Mouse (Mus musculus) MEL (cell line): ENCODE measurements at regions not wholly inside any gene's neighbourhood (a gene's known extent, or its start where the extent isn't known, plus 50 kb on each side); places are given as distances from the start of the nearest gene placed in this dataset.

Experiments
- DNase-seq: peaks from one replicate; pipeline ENCODE4 v3.0.0; 2011; ENCODE audit warnings: low read depth, low spot score
- H3K27ac ChIP-seq: 2 replicates; pipeline ENCODE4 v1.5.1; 2012; ENCODE audit warnings: low read depth, mild to moderate bottlenecking, control low read depth, low read length, moderate library complexity; ENCODE audit not compliant: control insufficient read depth
- H3K27me3 ChIP-seq, 2 experiments: fragments of 150-350 bp in 1 of 2; sonication (generic) in 1 of 2; 2 replicates each; pipeline ENCODE4 v1.6.1; 2012; ENCODE audit warnings: low read length in 2 of 2, mild to moderate bottlenecking in 2 of 2, improper control_type of control experiment in 1 of 2, moderate library complexity in 1 of 2; ENCODE audit not compliant: insufficient read depth in 2 of 2, control insufficient read depth in 1 of 2
- H3K36me3 ChIP-seq, 2 experiments: 2 replicates each; pipeline ENCODE4 v1.6.1; 2012 to 2014; ENCODE audit warnings: low read length in 2 of 2, improper control_type of control experiment in 1 of 2, inconsistent platforms in 1 of 2, mild to moderate bottlenecking in 1 of 2; ENCODE audit not compliant: insufficient read depth in 2 of 2, control insufficient read depth in 1 of 2
- H3K4me1 ChIP-seq, 2 experiments: fragments of 150-350 bp in 1 of 2; sonication (generic) in 1 of 2; 2 replicates each; pipeline ENCODE4 v1.6.1; 2012; ENCODE audit warnings: low read length in 2 of 2, improper control_type of control experiment in 1 of 2, mild to moderate bottlenecking in 1 of 2; ENCODE audit not compliant: insufficient read depth in 2 of 2, control insufficient read depth in 1 of 2
- H3K4me3 ChIP-seq, 2 experiments: fragments of 150-350 bp in 1 of 2; sonication (generic) in 1 of 2; 2 replicates each; pipeline ENCODE4 v1.5.1; 2012; ENCODE audit warnings: low read depth in 2 of 2, low read length in 2 of 2, mild to moderate bottlenecking in 2 of 2, moderate library complexity in 2 of 2, control low read depth in 1 of 2, improper control_type of control experiment in 1 of 2; ENCODE audit not compliant: control insufficient read depth in 1 of 2, insufficient read depth in 1 of 2
- H3K79me2 ChIP-seq: 2 replicates; pipeline ENCODE4 v1.6.1; 2012; ENCODE audit warnings: mild to moderate bottlenecking, low read length, moderate library complexity; ENCODE audit not compliant: control insufficient read depth, poor library complexity, insufficient read depth
- H3K9ac ChIP-seq: 2 replicates; pipeline ENCODE4 v1.6.1; 2012; ENCODE audit warnings: low read depth, mild to moderate bottlenecking, control low read depth, low read length, moderate library complexity; ENCODE audit not compliant: control insufficient read depth, poor library complexity, severe bottlenecking
- H3K9me3 ChIP-seq: fragments of 150-350 bp; sonication (generic); replicated peaks from 2 replicates; pipeline ENCODE4 v1.6.1; 2012; ENCODE audit warnings: mild to moderate bottlenecking, low read length, improper control_type of control experiment, moderate library complexity; ENCODE audit not compliant: insufficient read depth
- BHLHE40 ChIP-seq: IDR thresholded peaks from 2 replicates; pipeline ENCODE4 v1.6.1; 2012; ENCODE audit warnings: low read depth, mild to moderate bottlenecking, inconsistent platforms, low read length, improper control_type of control experiment, borderline replicate concordance
- CHD1 ChIP-seq: IDR thresholded peaks from 2 replicates; pipeline ENCODE4 v1.6.1; 2012; ENCODE audit warnings: low read depth, mild to moderate bottlenecking, inconsistent platforms, low read length, improper control_type of control experiment
- E2F4 ChIP-seq: IDR thresholded peaks from 2 replicates; pipeline ENCODE4 v1.6.1; 2011; ENCODE audit warnings: low read depth, low read length, improper control_type of control experiment, borderline replicate concordance
- ELF1 ChIP-seq: IDR thresholded peaks from 2 replicates; pipeline ENCODE4 v1.6.1; 2014; ENCODE audit warnings: low read depth, mild to moderate bottlenecking, inconsistent platforms, low read length, improper control_type of control experiment, moderate library complexity
- EP300 ChIP-seq, 2 experiments: IDR thresholded peaks; 2 replicates each; pipeline ENCODE4 v1.6.1; 2011; ENCODE audit warnings: improper control_type of control experiment in 2 of 2, low read length in 2 of 2, low read depth in 1 of 2, mild to moderate bottlenecking in 1 of 2
- ETS1 ChIP-seq: IDR thresholded peaks from 2 replicates; pipeline ENCODE4 v1.6.1; 2012; ENCODE audit warnings: low read depth, mild to moderate bottlenecking, inconsistent platforms, low read length, improper control_type of control experiment, moderate library complexity
- KAT2A ChIP-seq: conservative IDR thresholded peaks from 2 replicates; pipeline ENCODE4 v1.6.1; 2012; ENCODE audit warnings: low read depth, low read length, improper control_type of control experiment, inconsistent platforms
- MEF2A ChIP-seq: IDR thresholded peaks from 2 replicates; pipeline ENCODE4 v1.6.1; 2014; ENCODE audit warnings: low read depth, mild to moderate bottlenecking, inconsistent platforms, low read length, improper control_type of control experiment; ENCODE audit not compliant: poor library complexity, insufficient replicate concordance, severe bottlenecking; ENCODE audit errors: extremely low read depth
- MXI1 ChIP-seq: IDR thresholded peaks from 2 replicates; pipeline ENCODE4 v1.6.1; 2011; ENCODE audit warnings: mild to moderate bottlenecking, low read depth, low read length, improper control_type of control experiment
- MYB ChIP-seq: IDR thresholded peaks from 2 replicates; pipeline ENCODE4 v1.6.1; 2011; ENCODE audit warnings: mild to moderate bottlenecking, low read depth, low read length, improper control_type of control experiment
- MYC ChIP-seq: IDR thresholded peaks from 2 replicates; pipeline ENCODE4 v1.6.1; 2011; ENCODE audit warnings: low read depth, mild to moderate bottlenecking, low read length, improper control_type of control experiment, moderate library complexity
- POLR2AphosphoS5 ChIP-seq: IDR thresholded peaks from 2 replicates; pipeline ENCODE4 v1.6.1; 2012; ENCODE audit warnings: low read depth, borderline replicate concordance, mild to moderate bottlenecking, inconsistent platforms, low read length, moderate library complexity, mixed read lengths
- RCOR1 ChIP-seq: IDR thresholded peaks from 2 replicates; pipeline ENCODE4 v1.6.1; 2012; ENCODE audit warnings: low read depth, mild to moderate bottlenecking, inconsistent platforms, low read length, improper control_type of control experiment
- USF2 ChIP-seq, 2 experiments: IDR thresholded peaks; 2 replicates each; pipeline ENCODE4 v1.6.1; 2011 to 2012; ENCODE audit warnings: improper control_type of control experiment in 2 of 2, low read length in 2 of 2, borderline replicate concordance in 1 of 2, inconsistent platforms in 1 of 2, low read depth in 1 of 2, mild to moderate bottlenecking in 1 of 2; ENCODE audit not compliant: insufficient read depth in 1 of 2
- ZMIZ1 ChIP-seq: IDR thresholded peaks from 2 replicates; pipeline ENCODE4 v1.6.1; 2012; ENCODE audit warnings: low read depth, mild to moderate bottlenecking, inconsistent platforms, low read length, improper control_type of control experiment, moderate library complexity

DNA sequence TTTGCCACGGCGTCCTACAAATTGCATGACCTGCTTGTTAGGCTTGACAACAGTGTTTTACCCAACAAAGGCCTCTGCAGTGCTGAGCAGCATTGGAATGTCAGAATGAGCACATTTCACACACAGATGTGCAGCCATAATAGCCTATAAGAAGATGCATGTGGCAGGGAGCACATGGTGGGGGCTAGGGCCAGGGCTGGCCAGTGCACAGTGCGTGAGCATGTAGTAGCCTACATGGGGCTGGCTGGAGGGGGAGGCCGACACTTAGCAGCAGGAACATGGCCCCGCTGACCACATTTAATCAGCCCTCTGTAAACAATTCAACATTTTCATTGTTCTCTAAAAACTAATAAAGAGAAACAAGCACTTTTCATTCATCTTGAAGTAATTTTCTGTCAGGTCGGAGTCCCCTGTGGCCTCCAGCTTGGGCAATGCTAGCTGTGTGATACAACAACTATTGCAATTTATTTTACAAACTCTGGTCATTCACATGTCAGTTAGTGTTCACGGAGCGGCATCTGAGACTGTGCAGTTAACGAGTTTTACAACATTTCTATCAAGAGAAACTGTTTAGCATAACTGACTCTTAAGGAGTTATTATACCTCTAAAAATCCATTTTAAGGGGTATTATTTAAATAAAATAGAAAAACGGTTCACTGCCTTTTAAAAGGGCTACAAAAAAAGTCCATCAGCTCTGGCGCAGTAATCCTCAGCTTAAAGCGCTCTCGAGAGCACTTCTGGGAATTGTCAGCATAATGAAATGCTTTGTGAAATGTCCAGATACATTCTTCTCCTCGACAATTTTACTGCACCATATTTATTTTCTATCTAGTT is 246.6 kb upstream of the Nr2f1 start:
- Histone ChIP-seq H3K27me3 (no peaks in the 10 kb centered on the region), H3K9ac (no peak overlapping the region), H3K9me3 (no peaks in the 10 kb centered on the region), H3K4me1 (no peaks in the 10 kb centered on the region), H3K36me3 (no peaks in the 10 kb centered on the region), H3K4me3 (no peak overlapping the region), H3K27ac (no peak overlapping the region), H3K79me2 (no peaks in the 10 kb centered on the region)
- TF ChIP-seq KAT2A = no peak
- TF ChIP-seq BHLHE40 = no peak
- TF ChIP-seq MYB = no peak
- no peak for TF ChIP-seq MEF2A
- TF ChIP-seq E2F4 = no peak
- TF ChIP-seq MXI1 = no peak
- no peak for TF ChIP-seq MYC
- DNase-seq = no peak

DNA sequence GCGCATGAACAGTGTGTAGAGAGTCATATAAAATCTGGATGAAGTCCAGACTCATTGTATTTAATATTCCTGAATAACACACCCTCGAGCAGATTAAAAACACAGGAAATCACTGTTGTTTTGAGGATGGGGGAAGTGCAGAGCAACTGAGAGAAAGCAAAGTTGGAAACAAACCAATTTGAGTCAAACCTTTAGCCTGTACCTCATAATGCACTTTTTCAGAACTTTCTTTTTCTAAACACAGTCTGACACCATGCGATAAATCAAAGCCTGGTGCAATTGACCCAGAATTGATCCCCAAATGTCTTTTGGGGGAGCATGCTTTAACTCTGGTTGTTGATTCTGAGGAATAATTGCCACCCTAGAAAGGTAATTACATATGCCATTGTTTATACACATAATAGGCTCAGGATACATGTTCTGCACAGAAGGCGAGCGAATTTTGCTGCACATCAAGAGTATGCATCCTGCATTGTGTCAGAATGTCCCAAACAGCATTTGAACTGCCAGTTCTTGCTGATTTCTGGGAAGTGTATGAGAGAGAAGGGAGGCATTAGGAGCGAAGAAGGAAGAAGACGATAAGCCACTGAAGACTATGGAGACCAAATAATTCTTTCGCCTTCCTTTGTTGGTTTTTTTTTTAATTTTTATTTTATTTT is 245.3 kb upstream of the Nr2f1 start:
- Histone ChIP-seq H3K36me3 (no peaks in the 10 kb centered on the region), H3K4me3 (no peak overlapping the region)
- TF ChIP-seq POLR2AphosphoS5 = no peak
- TF ChIP-seq MYC = no peak
- no peak for TF ChIP-seq ETS1
- no peak for TF ChIP-seq ZMIZ1
- TF ChIP-seq CHD1 = no peak
- TF ChIP-seq, all 39 proteins: peak for 0
- Histone ChIP-seq H3K9ac (no peak overlapping the region), H3K9me3 (no peaks in the 10 kb centered on the region), H3K27me3 (no peaks in the 10 kb centered on the region), H3K79me2 (no peaks in the 10 kb centered on the region), H3K27ac (no peak overlapping the region), H3K4me1 (no peaks in the 10 kb centered on the region)
- no peak for DNase-seq

DNA sequence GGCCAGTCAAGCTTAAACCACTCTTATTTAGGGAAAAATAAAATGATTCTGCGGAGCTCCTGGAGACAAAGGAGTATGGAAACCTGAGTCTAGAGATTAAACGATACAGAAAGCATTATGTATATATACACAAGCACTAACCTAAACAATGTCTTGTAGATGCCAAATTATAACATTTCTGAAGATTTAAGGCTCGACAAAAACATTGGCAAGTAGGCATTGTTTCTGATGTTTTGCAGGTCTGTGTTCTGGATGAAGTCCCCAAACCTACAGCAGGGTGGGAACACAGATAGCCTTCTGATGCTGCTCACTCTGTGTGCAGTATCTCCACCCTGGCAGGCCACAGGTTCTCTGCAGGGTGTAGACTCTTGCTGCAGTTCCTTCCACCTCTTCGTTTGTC is 228.9 kb upstream of the Nr2f1 start:
- H3K27me3 ChIP-seq = no peaks in the 10 kb centered on the region
- no peaks in the 10 kb centered on the region for H3K36me3 ChIP-seq
- H3K4me3 ChIP-seq = no peak overlapping the region
- DNase-seq = no peak
- H3K79me2 ChIP-seq = no peaks in the 10 kb centered on the region
- H3K9ac ChIP-seq = no peak overlapping the region
- TF ChIP-seq E2F4 (no peak), ELF1 (no peak), USF2 (IDR thresholded peaks at IDR 0.05; ENCODE audit: borderline replicate concordance in 1 of 2, insufficient read depth in 1 of 2, low read depth in 1 of 2, low read length in 2 of 2) (no peak), EP300 (IDR thresholded peaks at IDR 0.05; ENCODE audit: low read depth in 1 of 2, low read length in 2 of 2) (no peak), RCOR1 (no peak), MXI1 (no peak)
- no peaks in the 10 kb centered on the region for H3K9me3 ChIP-seq
- no peaks in the 10 kb centered on the region for H3K4me1 ChIP-seq
- no peak overlapping the region for H3K27ac ChIP-seq
